Mouse (Mus musculus) bone marrow, adult 2 months (tissue): ENCODE data around the gene A4galt. TPM values are rescaled to one million over a fixed set of nuclear protein-coding genes. Genes with fewer than 3 reads are reported as not detected.

Source experiments
- H3K27ac ChIP-seq: fragments of 200-500 bp; 2 replicates; pipeline ENCODE4 v1.5.1; 2012; ENCODE audit warnings: low read depth, mild to moderate bottlenecking, control low read depth, inconsistent platforms, low read length; ENCODE audit not compliant: control insufficient read depth, poor library complexity, insufficient read depth
- H3K4me1 ChIP-seq: fragments of 200-500 bp; 2 replicates; pipeline ENCODE4 v1.6.1; 2011; ENCODE audit warnings: low read length; ENCODE audit not compliant: control insufficient read depth, insufficient read depth
- H3K4me3 ChIP-seq: fragments of 200-500 bp; replicated peaks from 2 replicates; pipeline ENCODE3; 2011; ENCODE audit warnings: mild to moderate bottlenecking, low read depth, low read length, control low read depth; ENCODE audit not compliant: control insufficient read depth
- CTCF ChIP-seq: fragments of 200-500 bp; IDR thresholded peaks from 2 replicates; pipeline ENCODE4 v1.5.1; 2011; ENCODE audit warnings: low read length, control low read depth; ENCODE audit not compliant: control insufficient read depth, insufficient read depth
- POLR2A ChIP-seq: fragments of 200-500 bp; IDR thresholded peaks from 2 replicates; pipeline ENCODE4 v1.6.1; 2011; ENCODE audit warnings: low read depth, mild to moderate bottlenecking, control low read depth, low read length, borderline replicate concordance; ENCODE audit not compliant: control insufficient read depth
- WGBS: fragments of 180-500 bp; shearing (Covaris S2); methylation state at CpG from one replicate; pipeline ENCODE4 v1.1.7; 2018; 5-methylcytosine and 5-hydroxymethylcytosine counted together
- polyA plus RNA-seq: library from polyadenylated mRNA; stranded (reverse); fragments of >200 nt; gene quantifications from 2 replicates; pipeline ENCODE4 v1.2.4, GENCODE M21; 2011; ENCODE audit warnings: low replicate concordance; ENCODE audit not compliant: missing spikeins, insufficient read depth, insufficient read length

Gene A4galt
- polyA plus RNA-seq, 1 experiment: 4.7 TPM

DNA sequence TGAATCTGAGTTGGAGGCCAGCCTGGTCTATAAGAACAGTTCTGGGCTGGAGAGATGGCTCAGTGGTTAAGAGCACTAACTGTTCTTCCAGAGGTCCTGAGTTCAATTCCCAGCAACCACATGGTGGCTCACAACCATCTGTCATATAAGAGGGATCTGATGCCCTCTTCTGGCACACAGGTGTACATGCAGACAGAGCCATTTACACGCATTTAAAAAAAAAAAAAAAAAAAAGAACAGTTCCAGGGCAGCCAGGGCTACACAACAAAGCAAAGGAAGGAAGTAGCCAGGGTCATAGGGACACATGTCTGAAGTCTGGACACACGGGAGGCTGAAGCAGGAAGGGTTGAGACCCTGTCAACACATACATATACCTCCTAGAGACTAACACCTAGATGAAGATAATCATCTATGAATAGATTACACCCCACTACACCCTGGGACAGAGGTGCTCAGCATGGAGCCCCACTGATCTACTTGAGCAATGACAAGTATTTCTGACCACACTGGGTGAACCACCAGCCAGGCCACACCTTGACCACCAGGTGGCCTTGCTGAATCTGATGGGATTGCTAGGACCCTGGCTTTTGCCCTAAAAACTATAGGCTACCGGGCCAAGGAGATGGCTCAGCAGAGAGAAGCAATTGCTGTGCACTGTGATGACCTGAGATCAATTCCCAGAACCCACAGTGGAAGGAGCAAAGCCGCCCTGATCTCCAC lies 9.5 kb downstream of the A4galt start:
- Histone ChIP-seq H3K27ac (no peak overlapping the region), H3K4me3 (no peak overlapping the region), H3K4me1 (no peaks in the 10 kb centered on the region)
- 67% methylated on average over 4 of the region's 4 CpGs for WGBS
- TF ChIP-seq CTCF (no peak), POLR2A (no peak)

DNA sequence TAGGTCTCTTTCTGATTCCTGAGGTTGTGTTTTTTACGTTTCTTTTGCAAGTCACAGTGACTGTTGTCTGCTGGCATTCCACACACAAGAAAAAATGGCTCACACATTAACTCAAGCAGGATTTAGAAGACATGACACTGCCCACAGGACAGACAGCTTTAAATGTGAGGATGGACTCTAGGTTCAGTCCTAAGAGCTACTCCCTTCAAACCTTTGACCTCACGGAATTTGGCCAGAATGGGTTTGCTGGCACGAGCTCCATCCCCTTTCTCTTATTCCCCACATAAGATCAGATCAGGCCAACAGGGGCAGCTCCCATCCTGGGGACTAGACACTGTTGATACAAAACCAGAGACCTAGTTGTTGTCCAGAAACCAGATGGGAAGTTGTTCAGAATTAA lies 10.1 kb downstream of the A4galt start:
- Histone ChIP-seq H3K4me3 (no peak overlapping the region), H3K27ac (no peak overlapping the region), H3K4me1 (no peaks in the 10 kb centered on the region)
- 83% methylated on average over 3 of the region's 3 CpGs for WGBS
- no peak for TF ChIP-seq POLR2A
- TF ChIP-seq CTCF: no peak

DNA sequence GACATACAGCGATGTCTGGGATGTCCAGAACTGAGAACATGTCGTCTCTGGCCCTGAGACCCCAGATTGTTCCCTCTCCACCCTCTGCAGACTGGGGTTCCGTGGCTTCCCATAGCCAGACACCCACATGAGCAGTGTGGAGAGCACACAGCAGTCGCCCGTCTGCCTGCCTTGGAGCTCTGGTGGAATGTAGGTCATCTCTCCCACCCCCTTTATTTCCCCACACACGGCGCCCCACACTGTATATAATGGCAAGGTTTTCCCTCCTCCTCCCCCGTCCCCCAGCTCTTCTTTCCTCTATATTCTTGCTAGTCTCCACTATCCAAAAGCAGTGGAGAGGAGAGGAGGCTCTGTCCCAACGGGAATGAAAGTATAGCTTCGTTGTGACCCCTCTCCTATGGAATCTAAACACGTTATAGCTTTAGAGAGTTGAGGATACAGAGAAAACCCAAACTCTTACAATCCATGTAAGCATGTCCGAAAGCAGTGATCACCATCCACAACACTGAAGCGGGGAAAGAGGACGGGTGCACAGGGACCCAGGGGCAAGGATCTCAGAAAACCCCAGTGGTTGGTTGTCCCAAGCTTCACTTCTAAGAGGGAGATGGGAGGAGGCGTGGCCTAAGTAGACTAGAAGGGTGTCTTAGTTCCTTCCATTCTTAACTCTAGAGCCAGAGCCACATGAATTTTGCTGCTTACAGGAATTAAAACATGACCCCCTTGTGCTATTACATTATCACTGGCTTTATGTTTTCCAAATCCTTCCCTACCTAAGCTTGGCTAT lies 13.9 kb downstream of the A4galt start:
- Histone ChIP-seq H3K4me1 (no peaks in the 10 kb centered on the region), H3K4me3 (no peak overlapping the region), H3K27ac (no peak overlapping the region)
- TF ChIP-seq POLR2A (no peak), CTCF (no peak)
- WGBS: 70% methylated on average over 15 of the region's 15 CpGs

DNA sequence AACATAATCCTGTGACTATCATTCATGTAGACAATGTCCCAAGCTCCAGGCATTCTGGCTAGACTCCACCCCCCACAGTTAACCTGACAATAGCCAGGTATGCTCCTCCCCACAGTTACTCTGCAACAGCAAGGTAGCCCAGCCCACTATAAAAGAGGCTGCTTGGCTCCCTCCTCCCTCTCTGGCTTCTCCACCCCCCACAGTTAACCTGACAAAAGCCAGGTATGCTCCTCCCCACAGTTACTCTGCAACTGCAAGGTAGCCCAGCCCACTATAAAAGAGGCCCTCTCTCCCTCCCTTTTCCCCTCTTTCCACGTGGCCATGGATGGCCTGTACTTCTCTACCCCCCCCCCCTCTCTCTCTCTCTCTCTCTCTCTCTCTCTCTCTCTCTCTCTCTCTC lies 14.8 kb downstream of the A4galt start:
- no peaks in the 10 kb centered on the region for H3K4me1 ChIP-seq
- TF ChIP-seq CTCF (no peak), POLR2A (no peak)
- WGBS: 17% methylated on average over 1 of the region's 1 CpGs
- no peak overlapping the region for H3K27ac ChIP-seq
- no peak overlapping the region for H3K4me3 ChIP-seq

DNA sequence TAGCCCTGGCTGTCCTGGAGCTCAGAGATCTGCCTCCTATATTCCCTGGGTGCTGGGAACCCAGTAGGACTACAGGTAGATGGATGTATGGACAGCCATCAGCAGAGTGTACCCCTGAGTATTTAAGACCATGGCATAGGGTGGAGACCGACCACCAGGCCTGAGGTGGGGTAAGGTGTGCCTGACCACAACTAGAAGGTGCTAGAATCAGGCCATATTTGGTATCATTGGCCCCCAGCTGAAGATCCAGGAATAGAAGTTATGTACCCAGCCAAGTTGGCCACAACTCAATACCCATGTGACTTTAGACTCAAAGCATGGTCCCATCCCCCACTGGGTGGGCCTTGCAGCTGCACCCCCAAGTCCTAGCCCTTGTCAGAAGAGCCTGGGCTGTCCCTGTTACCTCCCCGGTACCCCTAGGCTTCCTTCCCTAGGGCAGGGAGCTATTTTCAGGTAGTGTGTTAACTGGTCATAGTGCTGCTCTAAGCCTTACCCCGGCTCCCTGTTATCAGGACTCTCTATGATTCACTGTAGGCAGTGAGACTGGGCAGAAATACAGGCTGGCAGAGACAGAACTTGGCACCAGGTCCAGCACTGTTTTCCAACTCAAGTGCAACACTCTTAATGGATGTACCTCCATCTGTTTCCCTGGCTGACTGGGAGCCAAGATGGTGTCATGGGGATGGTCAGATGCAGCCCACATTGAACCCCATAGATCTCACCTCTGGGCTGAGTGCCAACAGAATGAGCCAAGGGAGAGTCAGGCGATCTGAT lies 18.2 kb downstream of the A4galt start:
- whole genome bisulfite sequencing: 68% methylated on average over 4 of the region's 4 CpGs
- no peaks in the 10 kb centered on the region for H3K4me1 ChIP-seq
- TF ChIP-seq CTCF (no peak), POLR2A (no peak)

DNA sequence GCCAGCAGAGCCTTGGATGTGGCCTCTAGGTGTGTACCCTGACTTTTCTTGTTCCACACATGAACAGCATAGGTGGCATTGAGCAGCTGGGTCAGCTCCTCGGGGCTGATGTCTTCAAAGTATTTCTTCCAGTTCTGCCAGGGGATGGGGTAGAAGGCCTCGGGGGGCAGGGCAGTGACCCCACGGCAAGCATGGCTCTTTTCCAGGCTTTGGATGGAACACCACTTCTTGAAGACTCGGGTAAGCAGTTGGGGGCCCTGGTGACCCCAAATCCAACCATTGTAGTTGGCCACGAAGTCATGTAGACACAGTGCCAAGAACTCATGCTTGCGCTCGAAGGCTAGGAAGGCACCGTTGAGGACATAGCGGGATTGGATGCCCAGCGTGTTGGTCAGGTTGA lies 24.0 kb downstream of the A4galt start:
- Histone ChIP-seq H3K4me3 (no peak overlapping the region), H3K4me1 (no peaks in the 10 kb centered on the region), H3K27ac (no peak overlapping the region)
- TF ChIP-seq CTCF (no peak), POLR2A (no peak)
- 83% methylated on average over 10 of the region's 10 CpGs for WGBS

More for the DNA sequence above, 18.2 kb downstream of the A4galt start:
- Histone ChIP-seq H3K27ac (no peak overlapping the region), H3K4me3 (no peak overlapping the region)

DNA sequence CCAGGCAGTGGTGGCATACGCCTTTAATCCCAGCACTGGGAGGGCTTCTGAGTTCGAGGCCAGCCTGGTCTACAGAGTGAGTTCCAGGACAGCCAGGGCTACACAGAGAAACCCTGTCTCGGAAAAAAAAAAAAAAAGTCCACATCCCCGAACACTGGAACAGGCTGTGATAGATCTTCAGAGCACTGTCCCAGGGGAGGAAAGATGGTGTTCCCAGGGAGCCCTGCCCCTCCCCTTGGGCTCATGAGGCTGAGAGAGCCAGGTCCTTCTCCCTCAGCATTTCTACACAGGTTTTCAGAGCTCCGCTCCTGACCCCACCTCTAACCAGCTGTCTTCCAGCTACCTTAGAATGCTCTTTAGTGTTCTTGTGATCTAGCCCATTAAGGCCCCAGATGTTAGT lies 24.7 kb downstream of the A4galt start:
- Histone ChIP-seq H3K4me3 (no peak overlapping the region), H3K27ac (no peak overlapping the region), H3K4me1 (no peaks in the 10 kb centered on the region)
- TF ChIP-seq CTCF (no peak), POLR2A (no peak)
- 74% methylated on average over 5 of the region's 5 CpGs for WGBS
